Mouse (Mus musculus) heart, postnatal 14 days (tissue): ENCODE results near the gene Atp6v1e1. TPM values are rescaled to one million over a fixed set of nuclear protein-coding genes. Genes with fewer than 3 reads are reported as not detected.
"Not testable (repeated sequence)": the region's sequence is repeated elsewhere in the genome, so short reads cannot be mapped to it uniquely, and the experiment has no call there.

Experiments
- DNase-seq, 2 experiments: peaks; one replicate each; pipeline ENCODE4 v3.0.0; 2021 to 2022
- intact Hi-C: fragments of 180-260 bp; cut with DNase I; formaldehyde crosslinking; loops from one replicate; pipeline ENCODE4 v1.15.1; 2025
- long read RNA-seq, 2 experiments: library from polyadenylated mRNA; stranded (forward); transcript quantifications; one replicate each; pipeline ENCODE4 v2.0.0; 2021
- total RNA-seq, 2 experiments: library from RNA; stranded (reverse); gene quantifications; 2 replicates each; pipeline ENCODE4 v1.2.3; 2021

Atp6v1e1 gene
- 100 to 1,000 TPM; 148 to 151 TPM for total RNA-seq
- long read RNA-seq, experiment 1, transcript Atp6v1e1-201 (9 exons, 1,312 nt): major isoform, 198 of 207 reads
- long read RNA-seq, experiment 1, partial matches to known transcripts: 1 of 207 reads
- long read RNA-seq, experiment 1, other reads (novel, unspliced or antisense): 7 of 207 reads
- long read RNA-seq, experiment 2, transcript Atp6v1e1-201 (9 exons, 1,312 nt): major isoform, 143 of 147 reads
- long read RNA-seq, experiment 2, partial matches to known transcripts: 1 of 147 reads
- long read RNA-seq, experiment 2, other reads (novel, unspliced or antisense): 3 of 147 reads

DNA sequence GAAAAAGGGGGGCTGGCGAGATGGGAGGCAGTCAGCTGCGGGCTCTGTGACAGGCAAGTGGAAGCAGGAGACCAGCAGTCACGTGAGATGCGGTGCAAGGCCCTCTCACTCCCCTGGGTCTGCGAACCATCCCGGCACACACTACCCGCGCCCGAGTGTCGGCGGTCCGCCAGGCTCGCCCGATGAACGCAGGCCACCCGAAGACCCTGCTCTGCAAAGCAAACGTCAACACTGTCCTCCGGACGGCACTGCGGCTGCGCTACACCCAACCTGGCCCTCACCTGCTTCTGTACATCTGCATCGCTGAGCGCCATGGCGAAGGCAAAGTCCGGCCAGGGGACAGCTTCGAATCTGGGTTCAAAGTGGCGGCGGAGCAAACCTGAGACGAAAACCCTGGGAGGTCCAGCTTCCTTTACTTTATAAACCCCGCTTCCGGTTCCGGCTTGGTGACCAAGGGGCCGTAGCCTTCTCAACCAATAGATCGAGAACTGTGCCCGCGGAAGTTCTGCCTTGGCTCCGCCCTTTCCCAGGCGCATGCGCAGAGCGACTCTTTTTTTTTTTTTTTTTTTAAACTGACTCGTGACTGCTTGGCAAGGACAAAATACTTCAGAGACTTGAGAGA is at the start of gene Atp6v1e1:
TSS of gene Atp6v1e1 (minus strand) at position 487 of the 622 bp plus-strand sequence.
- peak; percentile 91 for DNase-seq

DNA sequence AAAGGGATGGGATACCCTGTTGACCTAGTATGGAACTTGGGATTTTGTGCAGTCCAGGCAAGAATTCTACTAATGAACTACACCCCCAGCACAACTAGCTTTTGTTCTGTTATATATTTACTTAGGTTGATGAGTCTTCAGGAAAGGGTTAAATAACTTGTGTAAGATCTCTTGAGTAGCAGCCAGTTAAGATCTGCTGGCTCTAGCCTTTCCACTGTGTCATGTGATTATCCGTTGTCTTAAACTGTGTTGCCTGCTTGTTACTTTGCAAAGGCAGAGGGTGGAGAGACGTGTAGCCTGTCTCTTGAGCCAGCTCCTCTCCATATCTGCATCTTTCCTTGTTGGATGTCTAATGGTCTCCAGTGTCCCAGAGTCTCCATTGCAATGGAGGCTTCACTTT is 48.7 kb upstream of the Atp6v1e1 start:
- DNase-seq: no peak
- intact Hi-C loops: no loop called here

More for the DNA sequence above, at the start of gene Atp6v1e1:
- intact Hi-C loops: no loop called here

DNA sequence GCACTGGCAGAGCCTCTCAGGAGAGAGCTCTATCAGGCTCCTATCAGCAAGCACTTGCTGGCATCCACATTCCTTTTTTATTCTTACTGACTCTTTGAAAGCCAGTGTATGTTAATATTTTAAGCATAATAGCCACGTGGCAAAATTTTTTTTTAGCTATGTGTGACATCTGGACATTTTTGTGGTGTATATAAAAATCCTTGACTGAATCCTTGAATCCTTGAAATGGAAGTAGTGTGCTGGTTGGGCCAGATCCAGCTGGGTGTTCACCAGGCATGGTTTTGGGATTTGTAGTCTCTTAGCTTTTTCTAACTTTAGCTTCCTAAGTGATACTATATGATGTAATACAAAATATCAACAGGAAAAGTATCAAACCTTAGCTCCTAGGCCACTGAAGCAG is 46.2 kb upstream of the Atp6v1e1 start:
- intact Hi-C loops: no loop called here
- peak in 1 of 2 experiments; percentile 13 for DNase-seq

DNA sequence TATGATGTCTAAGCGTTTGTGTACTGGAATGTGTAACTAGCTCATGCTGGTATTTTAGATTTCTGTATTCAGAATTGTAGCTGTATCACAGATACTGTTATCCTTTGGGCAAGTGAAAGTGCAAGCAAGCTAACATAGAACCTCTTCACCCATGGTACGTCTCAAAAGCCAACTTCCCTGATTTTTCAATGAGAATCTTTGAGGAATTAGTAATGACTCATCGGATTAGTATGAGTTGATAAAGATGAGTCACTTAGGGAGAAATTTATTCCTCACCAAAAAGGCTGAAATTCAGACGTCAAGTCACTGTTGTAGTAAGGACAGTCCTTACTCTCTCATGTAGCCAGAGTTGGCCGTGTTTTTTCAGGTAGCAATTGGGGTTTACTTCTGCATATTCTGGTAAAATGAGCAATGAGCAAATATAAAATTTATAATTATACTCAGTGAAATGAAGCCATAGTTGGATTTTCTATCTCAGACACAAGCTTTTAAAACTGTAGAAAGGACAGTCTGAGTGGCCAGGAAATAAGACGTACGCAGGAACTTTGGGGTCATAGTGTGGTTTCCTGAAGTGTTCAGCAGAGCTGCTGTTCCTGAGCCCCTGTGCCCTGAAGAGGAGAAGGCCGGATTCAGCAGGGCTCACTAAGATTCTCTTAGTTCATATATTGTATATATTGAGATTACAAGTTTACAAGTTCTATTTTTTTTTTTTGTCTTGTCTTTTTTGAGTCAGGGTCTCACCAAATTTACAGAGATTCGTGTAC is 43.6 kb upstream of the Atp6v1e1 start:
- no peak for DNase-seq
- intact Hi-C loops: no loop called here

DNA sequence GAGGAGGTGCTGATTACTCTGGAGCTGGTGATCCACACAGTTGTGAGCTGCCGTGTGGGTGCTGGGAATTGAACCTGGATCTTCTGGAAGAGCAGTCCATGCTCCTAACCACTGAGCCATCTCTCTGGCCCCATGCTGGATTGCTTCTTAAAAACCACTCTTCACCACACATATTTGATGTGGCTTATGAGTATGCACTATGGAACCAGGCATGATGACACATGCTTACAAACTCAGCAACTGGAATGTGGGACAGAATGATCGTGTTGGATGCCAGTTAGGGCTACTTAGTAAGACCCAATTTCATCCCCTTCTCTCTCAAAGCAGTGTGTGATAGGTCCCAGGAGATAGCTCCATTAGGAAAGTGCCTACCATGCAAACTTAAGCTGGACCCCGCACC is 37.5 kb upstream of the Atp6v1e1 start:
- DNase-seq: no peak
- intact Hi-C loops: no loop called here

DNA sequence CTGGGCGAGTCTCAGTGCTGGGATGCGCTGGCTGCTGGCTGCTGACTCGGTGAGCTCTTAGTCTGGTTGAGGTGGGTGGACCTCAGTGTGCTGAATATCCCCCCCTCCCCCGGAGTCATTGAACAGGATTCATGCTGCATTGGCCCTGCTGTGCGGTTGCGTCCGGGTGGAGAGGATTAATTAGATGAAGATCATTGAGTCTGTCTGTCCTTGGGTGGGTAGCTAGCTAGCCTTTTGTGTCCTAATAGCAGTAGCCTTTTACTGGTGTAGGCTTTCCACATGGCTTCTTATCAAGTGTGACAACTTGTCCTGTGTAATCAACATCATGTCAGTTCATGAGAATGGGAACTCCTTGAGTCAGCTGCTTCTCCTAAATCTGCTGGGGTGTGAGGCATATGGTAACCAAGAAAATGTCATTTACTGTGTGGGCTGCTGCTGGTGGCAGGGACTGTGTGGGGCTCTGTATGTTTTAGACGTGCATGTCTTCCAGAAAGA is 35.7 kb upstream of the Atp6v1e1 start:
- DNase-seq: no peak
- intact Hi-C loops: no loop called here

DNA sequence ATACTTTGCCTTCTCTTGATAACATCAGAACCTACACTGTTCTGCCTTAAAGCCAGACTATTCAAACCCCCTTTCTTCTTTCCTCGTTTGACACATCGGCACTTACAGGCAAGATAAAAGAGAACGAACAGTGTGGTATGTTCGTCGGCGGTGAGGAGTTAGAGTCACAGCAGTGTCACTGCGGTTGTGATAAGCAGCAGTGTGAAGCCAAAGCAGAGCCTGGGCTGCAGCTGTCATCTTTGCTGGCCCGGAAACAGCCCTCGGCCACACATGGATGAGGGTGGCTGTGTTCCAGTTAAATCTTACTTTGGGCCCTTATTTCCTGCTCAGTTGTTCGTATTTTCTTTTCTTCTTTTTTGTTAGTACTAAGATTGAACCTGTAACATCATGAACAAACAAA is 31.8 kb upstream of the Atp6v1e1 start:
- DNase-seq: peak; percentile 35 to 50
- intact Hi-C loops: no loop called here

DNA sequence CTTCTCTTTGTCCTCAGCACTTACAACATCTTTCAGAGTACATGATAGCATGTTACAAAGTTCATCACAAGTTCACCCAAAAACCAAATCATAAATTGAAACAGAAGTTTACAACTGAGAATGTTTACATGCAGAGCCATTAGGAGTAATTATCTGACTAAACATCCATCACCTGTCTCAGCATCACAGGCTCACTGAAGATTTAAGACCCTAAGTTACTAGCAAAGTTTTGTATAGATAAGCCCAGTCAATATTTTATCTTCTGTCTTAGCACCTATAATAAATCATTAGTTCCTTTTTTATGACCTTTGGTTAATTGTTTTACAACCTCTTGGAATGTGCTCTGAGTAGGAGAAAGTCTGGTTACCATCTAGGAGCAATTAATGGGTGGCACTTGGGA is 28.1 kb upstream of the Atp6v1e1 start:
- DNase-seq, intact Hi-C loops: not testable (repeated sequence)

DNA sequence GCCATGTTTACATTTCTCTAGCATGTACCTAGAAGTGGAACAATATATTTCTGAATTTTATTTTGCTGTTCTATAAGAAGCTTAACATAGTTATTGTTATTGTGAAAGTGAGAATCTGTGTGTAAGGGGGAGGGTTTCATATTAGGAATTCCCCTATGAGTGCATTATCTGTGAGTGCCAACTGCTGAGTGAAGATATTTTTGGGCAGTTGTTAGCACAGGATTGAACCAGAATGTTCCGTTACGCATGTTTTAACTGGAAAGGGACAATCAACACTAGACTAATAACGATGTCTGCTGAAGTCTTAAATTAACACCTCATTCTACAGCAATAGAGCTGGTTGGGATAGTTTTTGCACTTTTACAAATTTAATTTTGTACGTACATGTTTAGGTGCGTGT is 19.2 kb upstream of the Atp6v1e1 start:
- DNase-seq: no peak
- intact Hi-C loops: no loop called here

DNA sequence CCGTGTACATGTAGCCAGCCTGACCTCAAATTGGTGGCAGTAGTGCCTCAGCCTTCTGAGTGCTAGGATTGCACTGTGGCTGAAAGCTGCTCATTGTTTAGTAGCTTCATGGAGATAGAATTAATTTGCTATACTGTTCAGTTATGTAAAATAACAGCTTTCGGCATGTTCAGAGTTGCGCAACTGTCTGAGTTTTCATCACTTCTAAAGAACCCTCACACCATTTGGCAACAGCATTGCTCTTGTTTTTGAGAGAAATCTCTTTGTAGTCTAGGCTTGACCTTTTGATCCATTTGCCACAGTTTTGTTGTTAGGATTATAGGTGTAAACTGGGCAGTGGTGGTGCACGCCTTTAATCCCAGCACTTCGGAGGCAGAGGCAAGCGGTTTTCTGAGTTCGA is 17.7 kb upstream of the Atp6v1e1 start:
- DNase-seq: no peak
- intact Hi-C loops: no loop called here

DNA sequence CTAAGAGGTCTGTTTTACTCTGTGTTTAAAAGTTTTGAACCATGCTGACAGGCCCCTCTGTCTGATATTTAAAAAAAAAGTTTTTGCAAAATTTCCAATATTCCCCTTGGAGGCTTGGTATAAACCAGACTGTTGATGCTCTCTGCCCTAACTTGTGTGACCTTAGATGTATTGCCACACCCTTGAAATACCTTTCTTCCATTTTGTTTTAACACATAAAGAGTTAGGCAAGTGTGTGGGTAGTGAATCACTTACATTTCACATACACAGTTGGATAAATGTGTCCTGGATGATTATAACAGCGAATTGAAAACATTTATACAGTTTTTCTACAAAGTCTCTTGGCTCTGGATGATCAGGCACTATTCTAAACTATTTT is 14.5 kb upstream of the Atp6v1e1 start:
- intact Hi-C loops: no loop called here
- DNase-seq: no peak

DNA sequence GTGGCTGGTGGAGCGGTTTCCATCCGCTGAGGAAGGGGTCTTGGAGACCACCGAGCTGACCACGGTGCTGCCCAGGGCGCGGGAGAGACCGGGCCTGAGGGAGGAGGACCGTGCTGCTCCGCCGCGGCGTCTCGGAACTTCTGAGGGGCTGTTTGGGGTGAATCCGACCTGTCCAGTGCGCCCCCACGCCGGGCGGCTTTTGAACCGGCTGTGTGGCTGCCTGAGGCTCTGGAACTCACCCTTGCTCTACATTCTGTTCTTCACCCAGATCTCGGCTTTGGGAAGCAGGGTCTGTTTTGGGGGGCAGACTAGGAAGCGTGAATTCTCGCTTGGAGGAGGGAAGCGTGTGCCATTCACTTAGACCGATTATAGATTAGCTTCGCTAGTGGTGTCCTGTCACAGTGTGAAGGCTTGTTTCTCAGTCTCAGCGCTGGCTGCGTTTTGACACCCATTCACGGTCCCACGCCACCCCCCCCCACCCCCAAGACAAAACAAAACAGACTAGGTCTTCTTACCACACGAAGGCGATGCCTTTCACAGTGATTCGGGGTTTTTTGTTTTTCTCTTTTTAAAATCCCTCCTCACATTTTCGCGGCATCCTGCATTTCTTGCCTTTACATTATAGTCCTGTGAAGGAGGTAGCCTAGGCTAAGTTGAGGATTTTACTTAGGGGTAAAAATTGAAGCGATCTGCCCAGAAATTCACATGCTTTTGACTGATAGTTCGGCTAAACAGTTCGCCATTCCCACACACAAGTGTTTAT is 14.0 kb upstream of the Atp6v1e1 start:
- intact Hi-C loops: no loop called here
- DNase-seq: no peak

DNA sequence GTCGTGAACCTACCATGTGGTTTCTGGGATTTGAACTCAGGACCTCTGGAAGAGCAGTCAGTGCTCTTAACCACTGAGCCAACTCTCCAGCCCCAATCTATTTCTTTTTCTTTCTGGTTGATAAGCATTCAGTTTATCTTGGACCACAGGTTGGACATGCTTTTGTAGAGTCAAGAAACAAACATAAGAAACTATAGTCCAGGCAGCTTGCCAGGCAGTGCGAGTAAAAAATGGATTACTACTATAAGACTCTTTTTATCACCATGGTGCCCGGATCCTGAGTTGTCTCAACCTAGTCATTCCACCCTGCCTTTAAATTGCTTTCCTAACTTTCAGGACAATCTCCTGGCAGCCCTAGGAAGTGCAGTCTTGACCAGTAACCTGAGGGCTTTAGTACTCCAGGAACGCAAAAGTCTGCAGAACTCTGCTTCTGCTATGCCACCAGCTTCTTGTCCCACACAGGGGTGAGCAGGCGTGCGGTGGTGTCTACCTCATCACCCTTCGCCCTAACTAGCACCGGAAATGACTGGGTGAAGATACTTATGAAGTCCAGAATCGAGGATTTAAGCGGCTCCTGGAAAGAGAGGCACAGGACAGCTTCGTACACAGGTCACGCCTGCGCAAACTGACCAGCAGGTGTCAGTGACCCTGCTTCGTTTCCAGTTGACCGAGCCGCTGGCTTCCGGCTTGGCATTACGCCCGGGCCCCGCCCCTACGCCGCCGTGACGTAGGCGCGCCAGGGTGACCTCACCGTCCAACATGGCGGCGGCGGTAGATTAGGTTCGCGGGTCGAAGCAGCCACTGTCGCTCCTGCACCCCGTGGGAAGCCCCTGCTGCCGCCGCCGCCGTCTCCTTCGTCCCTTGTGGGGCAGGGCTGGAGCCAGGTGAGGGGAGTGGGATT is 13.1 kb upstream of the Atp6v1e1 start, which contains the start of gene Bcl2l13:
TSS of gene Bcl2l13 (plus strand) at position 739 of the 901 bp plus-strand sequence.
- peak; percentile 98 to 100 for DNase-seq
- intact Hi-C loops: no loop called here

DNA sequence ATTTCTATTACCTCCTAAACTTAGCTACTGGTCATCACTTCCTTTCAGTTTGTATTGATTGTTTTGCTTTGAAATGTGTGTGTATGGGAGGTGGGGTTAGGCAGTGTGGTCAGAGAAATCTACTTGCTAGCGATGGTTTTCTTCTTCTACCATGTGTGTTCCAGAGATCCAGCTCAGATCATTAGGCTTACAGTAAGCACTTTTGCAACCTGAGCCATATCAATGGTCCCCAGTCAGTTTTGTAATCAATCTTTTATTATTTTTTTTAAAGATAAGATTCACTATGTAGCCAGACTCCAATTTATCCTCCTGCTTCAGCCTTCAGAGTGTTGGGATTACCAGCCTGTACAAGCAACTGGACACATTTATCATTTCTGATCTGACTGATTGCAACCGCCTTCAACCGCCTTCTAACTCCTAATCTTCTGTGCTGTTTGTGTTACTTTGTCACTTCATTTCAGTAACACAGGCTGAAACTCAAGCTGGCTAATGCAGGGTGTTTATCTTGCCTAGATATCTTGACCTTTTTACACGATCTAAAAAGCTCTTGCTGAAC is 12.3 kb upstream of the Atp6v1e1 start:
- intact Hi-C loops: no loop called here
- no peak for DNase-seq

DNA sequence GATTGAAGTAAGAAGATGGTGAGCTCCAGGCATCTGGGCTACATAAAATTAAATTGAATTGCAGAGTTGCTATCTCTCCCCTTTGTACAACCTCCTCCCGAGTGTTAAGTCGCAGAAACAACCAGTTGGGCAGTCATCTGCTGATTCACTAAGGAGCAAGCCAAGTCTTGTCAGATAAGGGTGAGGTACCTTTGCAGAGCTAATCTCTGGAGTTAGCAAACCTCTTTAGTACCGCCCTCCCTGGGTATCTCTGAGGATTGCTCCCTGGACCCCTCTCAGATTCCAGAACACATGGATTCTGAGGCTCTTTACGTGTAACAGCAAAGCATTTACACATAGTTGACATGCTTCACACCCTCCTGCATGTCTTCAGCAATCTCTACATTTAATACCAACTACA is 9.5 kb upstream of the Atp6v1e1 start:
- intact Hi-C loops: no loop called here
- DNase-seq: no peak

DNA sequence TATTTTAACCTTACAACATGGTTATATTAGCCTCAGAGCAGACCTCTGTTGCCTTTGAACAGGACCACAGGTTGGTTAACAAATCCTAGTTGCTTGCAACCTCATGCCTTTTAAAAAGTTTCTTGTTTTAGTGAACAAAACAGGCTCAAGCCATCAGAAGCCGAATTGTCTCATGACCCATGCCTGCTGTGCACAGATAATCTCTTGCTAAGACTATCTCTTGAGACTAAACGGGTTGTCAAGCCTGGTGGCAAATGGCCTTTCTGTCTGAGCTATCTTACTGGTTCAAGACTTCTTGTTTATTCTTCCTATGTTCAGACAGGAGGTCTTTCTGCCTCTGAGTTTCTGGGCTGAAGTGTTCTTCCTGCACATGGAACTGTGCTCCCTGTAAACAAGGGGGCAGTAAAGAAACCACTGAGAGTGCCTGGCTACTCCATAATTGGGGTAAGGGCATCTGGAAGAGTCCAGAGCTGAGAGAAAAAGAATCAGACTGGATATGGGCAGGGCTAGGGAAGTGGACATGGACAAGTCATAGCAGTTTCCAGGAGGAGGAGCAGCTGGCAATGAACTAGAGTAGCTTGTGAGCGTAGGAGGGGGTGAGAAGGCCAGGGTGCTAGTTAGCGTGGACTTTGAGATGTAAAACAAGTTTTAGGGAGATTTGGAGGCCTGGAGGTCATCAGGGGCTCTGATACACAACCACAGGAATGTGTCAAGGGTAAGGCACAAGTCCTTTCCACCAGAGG is 8.4 kb upstream of the Atp6v1e1 start:
- DNase-seq: no peak
- intact Hi-C loops: no loop called here

DNA sequence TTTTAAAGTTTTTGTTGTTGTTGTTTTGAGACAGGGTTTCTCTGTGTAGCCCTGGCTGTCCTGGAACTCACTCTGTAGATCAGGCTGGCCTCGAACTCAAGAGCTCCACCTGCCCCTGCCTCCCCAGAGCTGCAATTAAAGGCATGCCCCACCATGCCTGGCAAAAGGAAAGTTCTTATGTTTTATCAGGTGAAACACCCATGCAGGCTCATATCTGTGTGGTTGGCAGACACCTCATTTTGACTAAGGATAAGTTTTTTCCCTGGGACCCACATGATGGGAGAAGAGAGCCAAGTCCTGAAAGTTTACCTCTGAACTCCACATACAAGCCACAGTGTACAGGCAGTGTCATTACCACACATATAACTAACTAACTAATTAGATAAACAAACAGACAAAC is 7.5 kb upstream of the Atp6v1e1 start:
- no peak for DNase-seq
- intact Hi-C loops: no loop called here

DNA sequence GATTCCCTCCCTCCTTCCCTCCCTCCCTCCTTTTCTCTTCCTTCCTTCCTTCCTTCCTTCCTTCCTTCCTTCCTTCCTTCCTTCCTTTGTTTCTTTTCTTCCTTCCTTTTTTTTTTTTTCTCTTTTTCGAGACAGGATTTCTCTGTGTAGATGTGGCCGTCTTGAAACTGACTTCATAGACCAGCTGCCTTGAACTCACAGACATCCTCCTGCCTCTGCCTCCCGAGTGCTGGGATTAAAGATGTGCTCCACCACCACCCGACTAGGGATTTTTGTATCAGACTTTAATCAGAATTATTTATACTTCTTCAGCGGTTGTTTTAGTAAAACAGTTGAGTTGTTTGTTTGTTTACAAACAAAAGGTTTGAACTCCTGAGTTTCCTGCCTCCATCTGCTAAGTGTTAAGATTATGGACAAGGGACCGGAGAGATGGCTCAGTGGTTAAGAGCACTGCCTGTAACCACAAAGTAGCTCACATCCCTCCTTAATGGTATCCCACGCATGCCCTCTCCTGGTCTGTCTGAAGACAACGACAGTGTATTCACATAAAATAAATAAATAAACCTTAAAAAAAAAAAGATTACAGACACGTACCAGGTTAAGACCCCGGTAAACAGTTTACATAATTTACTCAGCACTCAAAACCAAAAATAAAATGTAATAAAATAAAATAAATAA is 483 bp upstream of the Atp6v1e1 start:
- intact Hi-C loops: no loop called here
- peak in 1 of 2 experiments; percentile 8 for DNase-seq
